Mouse (Mus musculus) liver, postnatal 0 days (tissue): ENCODE data around the gene Asf1a. TPM values are rescaled to one million over a fixed set of nuclear protein-coding genes. Genes with fewer than 3 reads are reported as not detected.
A peak's percentile ranks its signal among the peaks of the same experiment; 100 is the strongest.
"Not testable (repeated sequence)": the region's sequence is repeated elsewhere in the genome, so short reads cannot be mapped to it uniquely, and the experiment has no call there.

Experiments
- ATAC-seq: fragments of 200-750 bp; cut with Nextera tagmentation; 2 replicates; pipeline ENCODE4 v1.8.0; 2017; ENCODE audit warnings: mild to moderate bottlenecking, moderate library complexity
- DNase-seq: peaks from one replicate; pipeline ENCODE4 v3.0.0-alpha.2; 2016
- H3K27ac ChIP-seq: fragments of 300-500 bp; sonication (generic); 2 replicates; pipeline ENCODE4 v1.5.1; 2014; ENCODE audit warnings: antibody characterized with exemption, moderate library complexity, mild to moderate bottlenecking, low read depth
- H3K27me3 ChIP-seq: fragments of 300-500 bp; sonication (generic); 2 replicates; pipeline ENCODE4 v1.6.1; 2014; ENCODE audit warnings: low read length, control low read depth, mixed read lengths; ENCODE audit not compliant: insufficient read depth
- H3K36me3 ChIP-seq: fragments of 300-500 bp; sonication (generic); replicated peaks from 2 replicates; pipeline ENCODE4 v1.6.1; 2014; ENCODE audit warnings: mild to moderate bottlenecking, control low read depth, low read length, moderate library complexity, mixed read lengths; ENCODE audit not compliant: insufficient read depth
- H3K4me1 ChIP-seq: fragments of 300-500 bp; sonication (generic); 2 replicates; pipeline ENCODE4 v1.6.1; 2014; ENCODE audit warnings: antibody characterized with exemption, mild to moderate bottlenecking, control low read depth; ENCODE audit not compliant: insufficient read depth
- H3K4me2 ChIP-seq: fragments of 300-500 bp; sonication (generic); 2 replicates; pipeline ENCODE4 v1.6.1; 2014; ENCODE audit warnings: low read depth, mild to moderate bottlenecking, low read length, moderate library complexity, mixed read lengths
- H3K4me3 ChIP-seq: fragments of 300-500 bp; sonication (generic); 2 replicates; pipeline ENCODE4 v1.5.1; 2014; ENCODE audit warnings: low read depth, low read length
- H3K9ac ChIP-seq: fragments of 300-500 bp; sonication (generic); replicated peaks from 2 replicates; pipeline ENCODE4 v1.6.1; 2014; ENCODE audit warnings: mild to moderate bottlenecking, moderate library complexity
- H3K9me3 ChIP-seq: fragments of 300-500 bp; sonication (generic); 2 replicates; pipeline ENCODE4 v1.6.1; 2016; ENCODE audit warnings: mild to moderate bottlenecking, control low read depth, low read length, mixed read lengths
- CTCF ChIP-seq: sonication (generic); IDR thresholded peaks from 2 replicates; pipeline ENCODE4 v1.5.1; 2016; ENCODE audit warnings: antibody characterized with exemption, low read depth
- EP300 ChIP-seq: IDR thresholded peaks from 2 replicates; pipeline ENCODE4 v1.6.1; 2016; ENCODE audit warnings: antibody characterized with exemption, low read depth, mild to moderate bottlenecking
- WGBS: fragments of 180-500 bp; shearing (Covaris S2); extraction: QIAGEN DNeasy Blood & Tissue Kit; methylation state at CpG from one replicate; pipeline ENCODE4 v1.1.7; 2014; ENCODE audit not compliant: insufficient replicate concordance; 5-methylcytosine and 5-hydroxymethylcytosine counted together
- polyA plus RNA-seq: library from polyadenylated mRNA; unstranded; fragments of >200 nt; fragmentation: Nextera tagmentation; extraction: Ambion mirVana; gene quantifications from 2 replicates; pipeline ENCODE4 v1.2.1, GENCODE M21; 2015

Asf1a gene
- polyA plus RNA-seq, 1 experiment from 2014 or later = 49.7 TPM

GRCm38 (mm10) chr10:53608274-53608673 lies 11.7 kb downstream of the Asf1a start:
- Histone ChIP-seq H3K27me3 (no peaks in the 10 kb centered on the region), H3K4me2 (no peak overlapping the region), H3K27ac (no peak overlapping the region), H3K4me3 (no peak overlapping the region), H3K4me1 (no peaks in the 10 kb centered on the region), H3K9ac (no peak overlapping the region), H3K36me3 (peaks cover 68% of the 10 kb centered on the region), H3K9me3 (no peaks in the 10 kb centered on the region)
- DNase-seq (no peak), ATAC-seq (no peak)
- no peak for TF ChIP-seq CTCF
- no peak for TF ChIP-seq EP300
- WGBS = 50% methylated on average over 2 of the region's 2 CpGs

GRCm38 (mm10) chr10:53612172-53612571 lies 15.6 kb downstream of the Asf1a start:
- Histone ChIP-seq H3K27me3 (no peaks in the 10 kb centered on the region), H3K4me2 (no peak overlapping the region), H3K9ac (no peak overlapping the region), H3K36me3 (peaks cover 58% of the 10 kb centered on the region), H3K4me1 (no peaks in the 10 kb centered on the region), H3K9me3 (no peaks in the 10 kb centered on the region), H3K27ac (no peak overlapping the region), H3K4me3 (no peak overlapping the region)
- WGBS = 87% methylated on average over 1 of the region's 1 CpGs
- TF ChIP-seq EP300 = no peak
- no peak for TF ChIP-seq CTCF
- no peak for ATAC-seq
- DNase-seq = no peak

DNA sequence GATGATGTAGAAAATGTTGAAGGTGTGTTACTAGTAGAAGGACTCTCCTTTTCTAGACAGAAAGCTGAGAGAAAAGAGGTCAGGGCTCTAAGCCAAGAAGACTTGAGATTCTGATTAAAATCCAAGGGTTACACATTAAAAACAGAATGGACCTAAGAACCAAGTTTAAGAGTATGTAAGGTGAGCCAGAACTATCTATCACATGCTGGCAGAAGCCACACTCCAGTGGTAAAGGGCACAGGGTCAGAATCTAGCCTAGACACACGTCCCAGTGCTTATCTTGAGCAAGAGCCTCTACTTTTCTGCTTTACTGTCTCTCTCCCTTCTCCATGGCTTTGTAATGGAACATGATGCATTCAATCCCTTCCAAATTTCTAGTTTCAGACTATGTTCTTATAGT lies 17.4 kb downstream of the Asf1a start:
- Histone ChIP-seq H3K36me3 (peaks cover 45% of the 10 kb centered on the region), H3K9me3 (no peaks in the 10 kb centered on the region), H3K4me1 (no peaks in the 10 kb centered on the region), H3K4me3 (no peak overlapping the region), H3K4me2 (no peak overlapping the region), H3K27ac (no peak overlapping the region), H3K27me3 (no peaks in the 10 kb centered on the region), H3K9ac (no peak overlapping the region)
- 40% methylated on average over 1 of the region's 1 CpGs for WGBS
- DNase-seq = no peak
- no peak for TF ChIP-seq EP300
- no peak for TF ChIP-seq CTCF
- no peak for ATAC-seq

DNA sequence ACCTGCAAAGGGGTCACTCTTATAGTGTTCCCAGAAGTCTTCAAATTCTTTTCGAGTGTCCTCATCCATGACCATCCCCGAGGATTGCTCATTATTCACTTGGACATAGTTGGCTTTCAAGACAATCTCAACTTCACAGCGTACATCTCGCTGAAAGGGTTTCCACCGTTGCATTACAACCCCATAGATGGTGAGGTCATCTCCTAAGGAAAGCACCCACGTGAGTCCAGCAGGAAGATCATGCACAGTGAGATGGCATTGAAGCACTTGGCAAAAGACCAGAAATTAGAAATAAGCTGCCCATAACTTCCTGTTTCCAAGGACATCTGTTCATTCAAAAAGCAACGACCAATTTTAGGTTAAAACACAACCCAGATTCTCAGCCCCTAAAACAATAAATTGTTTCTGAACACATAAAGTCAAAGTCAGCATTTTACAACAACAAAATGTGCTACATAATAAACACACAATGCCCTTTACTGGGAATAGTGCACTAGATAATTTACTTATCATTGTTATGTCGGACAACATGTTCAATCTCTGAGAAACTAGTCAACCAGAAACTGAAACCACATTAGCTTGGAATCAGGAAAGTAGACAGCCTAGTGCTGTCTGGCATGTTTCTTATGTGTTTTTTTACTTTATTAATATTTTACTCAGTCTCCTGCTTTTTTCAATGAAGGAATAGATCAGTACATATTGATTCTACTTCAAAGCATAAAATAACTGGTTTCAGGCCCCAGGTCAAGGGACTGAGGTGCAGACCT lies 19.5 kb downstream of the Asf1a start:
- no peaks in the 10 kb centered on the region for H3K27me3 ChIP-seq
- 0 out of 2 replicates have a peak overlapping the region, but pooled peaks have one; percentile 19 for H3K27ac ChIP-seq
- no peak overlapping the region for H3K4me2 ChIP-seq
- DNase-seq (no peak), ATAC-seq (peak; percentile 53)
- no peaks in the 10 kb centered on the region for H3K9me3 ChIP-seq
- no peak overlapping the region for H3K9ac ChIP-seq
- no peak for TF ChIP-seq EP300
- TF ChIP-seq CTCF = no peak
- no peak overlapping the region for H3K4me3 ChIP-seq
- 58% methylated on average over 8 of the region's 8 CpGs for WGBS
- H3K36me3 ChIP-seq = peaks cover 34% of the 10 kb centered on the region
- no peaks in the 10 kb centered on the region for H3K4me1 ChIP-seq

GRCm38 (mm10) chr10:53629247-53629917 lies 32.8 kb downstream of the Asf1a start:
- Histone ChIP-seq H3K4me1 (peaks cover 5% of the 10 kb centered on the region; the same call in 1 of the 2 replicates), H3K36me3 (peaks cover 11% of the 10 kb centered on the region), H3K27ac (peak overlapping the region; percentile 95), H3K4me3 (peak overlapping the region; percentile 86), H3K27me3 (no peaks in the 10 kb centered on the region), H3K9me3 (no peaks in the 10 kb centered on the region), H3K9ac (peak overlapping the region; percentile 80), H3K4me2 (peak overlapping the region; percentile 76)
- DNase-seq (peak; percentile 94), ATAC-seq (peak; percentile 86)
- peak; percentile 65 for TF ChIP-seq CTCF
- no peak for TF ChIP-seq EP300
- WGBS = under 1% methylated on average over 58 of the region's 67 CpGs

GRCm38 (mm10) chr10:53629918-53630250 lies 33.3 kb downstream of the Asf1a start:
- Histone ChIP-seq H3K36me3 (peaks cover 7% of the 10 kb centered on the region), H3K4me2 (peak overlapping the region; percentile 76), H3K27me3 (no peaks in the 10 kb centered on the region), H3K4me1 (peaks cover 5% of the 10 kb centered on the region; the same call in 1 of the 2 replicates), H3K9ac (peak overlapping the region; percentile 80), H3K27ac (peak overlapping the region; percentile 95), H3K4me3 (peak overlapping the region; percentile 86), H3K9me3 (no peaks in the 10 kb centered on the region)
- DNase-seq (peak; percentile 100), ATAC-seq (peak; percentile 95)
- under 1% methylated on average over 28 of the region's 35 CpGs for WGBS
- TF ChIP-seq CTCF (no peak), EP300 (no peak)

- H3K36me3 ChIP-seq, DNase-seq, H3K4me1 ChIP-seq, H3K27me3 ChIP-seq, H3K9me3 ChIP-seq, ATAC-seq: not testable (repeated sequence)
- peak within 1 kb of the TSS; percentile 76 for H3K4me2 ChIP-seq
- peak within 1 kb of the TSS; percentile 95 for H3K27ac ChIP-seq
- 50% methylated on average over 10 of the region's 10 CpGs for WGBS
- peak within 1 kb of the TSS; percentile 80 for H3K9ac ChIP-seq
- peak within 1 kb of the TSS; percentile 86 for H3K4me3 ChIP-seq
Measured at GRCm38 (mm10) chr10:53630339-53630738, 33.8 kb downstream of the Asf1a start, which contains the start of gene Mcm9. Mcm9 (minus strand) TSS chr10:53630439.
